Mouse (Mus musculus): ENCODE measurements around the gene Tmem63c.
A peak's percentile ranks its signal among the peaks of the same experiment; 100 is the strongest.

Gene Tmem63c

DNA sequence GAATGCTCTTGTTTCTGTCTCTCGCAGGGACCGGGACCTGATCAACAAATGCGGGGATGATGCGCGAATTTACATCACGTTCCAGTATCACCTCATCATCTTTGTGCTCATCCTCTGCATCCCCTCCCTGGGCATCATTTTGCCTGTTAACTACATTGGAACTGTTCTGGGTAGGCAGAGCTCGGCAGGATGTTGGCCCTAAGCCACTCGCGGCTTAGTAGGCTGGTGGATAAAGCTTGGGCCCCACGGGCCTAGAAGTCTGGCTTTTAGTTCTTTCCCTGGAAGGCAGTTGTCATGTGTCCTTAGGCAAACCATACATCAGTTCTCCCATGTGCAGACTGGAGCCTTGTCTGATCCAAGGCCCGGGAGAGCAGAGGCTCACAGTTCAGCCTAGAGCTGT, 44.3 kb downstream of the Tmem63c start:
- no peak for DNase-seq

GRCm38 (mm10) chr12:87066429-87066828, 45.3 kb downstream of the Tmem63c start:
- DNase-seq: peak; percentile 6

GRCm38 (mm10) chr12:87070520-87070919, 49.4 kb downstream of the Tmem63c start:
- no peak for DNase-seq

- no peak for DNase-seq
Measured at GRCm38 (mm10) chr12:87076610-87077009, 55.5 kb downstream of the Tmem63c start.

- DNase-seq: no peak
Measured at GRCm38 (mm10) chr12:87082797-87083196, 61.7 kb downstream of the Tmem63c start.

DNA sequence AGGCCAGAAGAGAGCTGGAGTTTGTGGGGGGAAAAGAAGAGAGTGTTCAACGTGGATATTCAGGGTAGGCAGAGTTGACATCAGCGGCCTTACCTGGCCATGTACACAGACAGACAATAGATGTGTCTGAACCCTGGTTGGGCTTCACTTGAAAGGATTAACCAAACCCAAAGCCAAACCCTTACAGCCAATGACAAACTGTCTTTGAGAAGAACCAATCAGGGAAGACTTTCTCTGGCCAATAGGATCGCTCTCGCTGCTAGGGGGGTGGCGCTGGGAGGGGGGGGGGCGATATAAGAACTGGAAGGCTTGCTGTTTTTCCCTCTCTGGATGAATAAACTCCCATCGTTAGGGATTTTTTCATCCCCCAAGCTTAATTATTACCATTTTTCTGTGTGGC, 66.1 kb downstream of the Tmem63c start:
- DNase-seq: no peak

DNA sequence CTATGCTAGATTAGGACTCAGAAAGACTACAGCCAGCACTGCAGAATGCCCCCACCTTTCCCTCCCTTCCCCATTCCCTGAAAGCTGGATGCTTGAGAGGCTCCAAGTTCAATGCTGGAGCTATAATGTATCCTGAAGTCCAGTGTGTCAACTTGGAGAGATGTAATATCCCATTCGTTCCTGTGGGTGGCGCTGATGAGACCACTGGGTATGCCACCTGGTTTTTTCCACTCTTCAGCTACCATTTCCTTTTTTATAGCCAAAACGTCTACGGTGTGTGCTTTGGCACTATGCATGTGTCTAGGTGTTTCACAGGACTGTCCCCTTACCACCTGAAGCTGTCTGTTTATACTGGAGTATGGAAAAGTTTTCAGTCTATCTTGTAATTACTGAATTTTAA, 67.2 kb downstream of the Tmem63c start:
- peak; percentile 9 for DNase-seq

DNA sequence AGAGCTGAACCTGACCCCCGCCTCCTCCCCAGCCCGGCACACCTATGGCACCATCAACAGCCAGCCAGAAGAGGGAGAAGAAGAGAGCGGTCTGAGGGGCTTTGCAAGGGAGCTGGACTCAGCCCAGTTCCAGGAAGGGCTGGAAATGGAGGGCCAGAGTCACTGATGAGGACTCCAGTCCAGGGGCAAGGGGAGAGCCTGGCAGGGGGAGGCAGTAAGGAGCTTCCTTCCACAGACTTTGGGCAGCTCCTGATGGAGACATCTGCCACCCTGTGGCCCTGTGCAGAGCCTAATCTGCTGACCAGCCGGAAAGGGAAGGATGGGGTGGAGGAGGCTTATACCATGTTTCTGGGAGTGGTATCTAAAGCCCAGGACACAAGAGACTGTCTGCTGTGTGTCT, 68.1 kb downstream of the Tmem63c start:
- no peak for DNase-seq

DNA sequence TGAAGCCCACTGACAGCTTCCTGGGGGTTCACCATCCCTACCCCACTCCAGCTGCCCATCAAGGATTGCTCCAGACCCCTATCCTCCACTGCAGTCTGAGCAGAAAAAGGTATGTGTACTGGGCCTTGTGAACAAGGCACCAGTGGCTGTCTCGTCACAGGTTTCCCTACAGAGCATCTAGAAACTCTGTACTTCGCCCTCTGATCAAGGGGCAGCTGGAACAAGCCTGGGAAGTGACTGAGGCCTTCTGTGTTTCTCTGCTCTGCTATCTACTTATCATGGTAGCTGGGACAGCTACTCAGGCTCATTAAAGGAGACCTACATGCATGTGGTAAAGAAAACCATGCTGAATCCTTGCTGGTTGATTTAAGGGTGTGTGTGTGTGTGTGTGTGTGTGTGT, 68.6 kb downstream of the Tmem63c start:
- DNase-seq: no peak

GRCm38 (mm10) chr12:87091916-87092315, 70.8 kb downstream of the Tmem63c start:
- no peak for DNase-seq

DNA sequence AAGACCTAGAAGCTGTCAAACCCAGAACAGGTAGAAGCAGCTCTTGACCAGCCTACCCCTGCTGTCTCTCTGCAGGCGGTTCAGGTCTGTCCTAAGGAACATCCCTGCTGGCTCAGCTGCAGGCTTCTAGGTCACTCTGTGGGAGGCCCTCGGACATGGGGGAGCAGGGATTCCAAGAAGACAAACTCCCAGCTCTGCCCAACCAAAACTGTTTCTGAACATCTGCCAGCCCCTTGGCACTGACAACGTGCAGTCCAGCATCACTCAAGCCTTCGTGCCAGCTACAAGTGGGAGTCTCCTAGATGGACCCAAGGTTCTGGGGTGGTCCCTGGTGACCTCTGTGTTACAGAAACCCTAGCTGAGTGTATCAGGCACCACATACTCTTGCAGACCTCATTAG, 72.1 kb downstream of the Tmem63c start:
- DNase-seq: peak; percentile 26

DNA sequence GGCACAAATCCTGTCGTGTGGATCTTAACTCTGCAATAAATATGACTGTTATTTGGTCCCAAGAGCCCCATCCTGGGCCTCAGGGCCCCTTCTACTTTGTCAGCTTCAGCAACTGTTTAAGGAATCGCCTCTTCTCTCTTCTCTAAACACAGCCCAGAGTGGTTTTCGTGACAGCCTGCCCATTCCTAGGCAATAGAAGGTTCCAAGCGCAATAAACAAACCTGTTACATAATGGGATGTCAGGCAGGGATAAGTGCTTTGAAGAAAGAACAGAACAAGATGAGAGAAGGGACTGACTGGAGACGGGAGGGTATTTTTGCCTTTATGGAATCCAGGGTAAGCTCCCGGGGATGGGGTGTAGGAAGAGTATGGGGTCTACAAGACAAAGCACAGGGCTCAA, 72.5 kb downstream of the Tmem63c start:
- DNase-seq: peak; percentile 13

GRCm38 (mm10) chr12:87100331-87100730, 79.2 kb downstream of the Tmem63c start:
- peak; percentile 11 for DNase-seq

DNA sequence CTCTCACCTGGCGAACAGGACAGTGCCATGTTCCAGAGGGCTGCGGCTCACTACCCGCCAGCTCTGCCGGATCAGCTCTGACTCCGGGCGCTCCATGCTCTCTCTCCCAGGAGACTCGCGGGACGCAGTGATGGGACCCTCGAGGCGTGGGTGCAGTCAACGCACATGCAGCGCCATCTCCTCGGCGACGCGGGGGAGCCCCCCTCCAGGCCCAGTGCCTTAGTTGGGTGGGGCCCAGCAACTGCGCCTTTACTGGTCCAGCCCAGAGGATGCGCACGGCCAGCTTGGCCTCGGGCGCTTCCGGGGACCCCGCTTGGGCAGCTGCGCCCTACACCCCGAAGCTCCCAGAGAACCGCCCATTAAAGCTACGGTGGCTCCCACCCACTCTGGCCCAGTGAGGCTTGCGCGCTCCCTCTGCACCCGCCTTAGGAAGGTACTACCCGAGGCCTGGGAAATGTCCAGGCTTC, 81.1 kb downstream of the Tmem63c start, which contains the start of gene Ngb:
TSS of gene Ngb (minus strand) at position 375 of the 467 bp plus-strand sequence.
- DNase-seq: peak; percentile 4

GRCm38 (mm10) chr12:87103471-87103870, 82.3 kb downstream of the Tmem63c start:
- DNase-seq: no peak

- no peak for DNase-seq
Measured at GRCm38 (mm10) chr12:87104796-87105195, 83.7 kb downstream of the Tmem63c start.

DNA sequence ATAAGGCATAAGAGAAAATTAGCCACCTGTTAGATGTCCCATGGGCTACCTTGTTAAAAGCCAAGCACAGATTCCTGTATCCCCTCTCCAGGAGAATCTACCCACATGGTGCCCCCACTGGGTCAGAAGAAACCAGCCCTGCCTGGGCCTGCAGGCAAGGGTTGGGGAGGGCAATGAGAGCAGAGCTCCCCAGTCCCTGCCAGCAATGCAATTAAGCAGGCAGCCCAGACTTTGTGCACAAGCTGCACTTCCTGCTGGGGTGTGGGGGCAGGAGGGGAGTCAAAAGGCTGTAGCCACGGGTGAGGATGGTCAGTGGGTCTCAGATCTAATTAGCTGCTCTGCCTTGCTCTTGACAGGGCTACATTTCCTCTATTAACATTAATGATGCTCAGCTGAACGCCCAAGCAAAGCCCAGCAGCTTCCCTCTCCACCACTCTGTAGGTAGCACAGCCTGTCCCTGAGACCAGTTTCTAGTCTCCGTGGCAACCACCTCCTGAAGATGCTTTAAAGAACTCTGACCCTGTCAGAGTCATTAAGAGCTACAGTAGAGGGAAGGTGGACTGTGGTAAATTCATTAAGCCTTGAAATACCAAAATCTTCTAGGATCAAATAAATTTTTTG, 86.3 kb downstream of the Tmem63c start:
- no peak for DNase-seq

- DNase-seq: no peak
Measured at GRCm38 (mm10) chr12:87121918-87122589, 100.9 kb downstream of the Tmem63c start.

DNA sequence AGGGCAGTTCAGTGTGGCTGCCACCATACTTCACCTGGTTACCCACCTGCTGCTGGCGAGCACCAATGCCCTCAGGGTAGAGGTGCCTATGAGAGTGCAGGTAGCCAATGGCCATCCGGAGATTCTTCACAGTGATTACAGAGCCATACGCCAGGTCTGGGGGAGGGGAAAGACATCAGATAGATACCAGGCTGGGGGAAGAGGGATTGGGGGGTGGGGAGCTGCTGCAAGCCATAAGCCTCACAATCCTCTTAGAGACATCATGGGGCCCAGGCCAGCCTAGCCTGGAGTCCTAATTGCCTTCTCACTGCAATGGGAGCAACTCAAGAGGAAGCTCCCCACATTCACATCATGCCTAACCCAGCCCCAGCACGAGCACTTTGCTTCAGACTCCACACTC, 106.1 kb downstream of the Tmem63c start:
- no peak for DNase-seq

GRCm38 (mm10) chr12:87130224-87130623, 109.1 kb downstream of the Tmem63c start:
- DNase-seq: no peak

DNA sequence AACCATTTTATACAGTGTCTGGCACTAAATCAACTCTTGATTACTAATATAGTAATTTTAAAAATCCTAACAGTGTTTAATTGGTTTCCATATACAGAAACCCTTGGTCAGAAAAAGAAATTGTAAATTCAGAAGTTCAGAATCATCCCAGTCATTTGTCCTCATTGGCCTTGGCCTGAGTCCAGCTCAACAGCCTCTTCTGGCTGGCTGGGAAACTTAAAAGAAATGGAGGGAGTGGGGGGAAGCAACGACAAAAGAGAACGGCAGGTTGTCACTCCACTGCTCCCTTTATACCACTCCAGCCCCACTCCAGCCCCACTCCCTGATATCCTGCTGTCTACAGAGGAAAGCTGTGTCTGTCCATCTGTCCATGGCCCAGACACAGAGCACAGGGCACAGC, 110.0 kb downstream of the Tmem63c start:
- DNase-seq: no peak

GRCm38 (mm10) chr12:87131619-87132018, 110.5 kb downstream of the Tmem63c start:
- peak; percentile 76 for DNase-seq

DNA sequence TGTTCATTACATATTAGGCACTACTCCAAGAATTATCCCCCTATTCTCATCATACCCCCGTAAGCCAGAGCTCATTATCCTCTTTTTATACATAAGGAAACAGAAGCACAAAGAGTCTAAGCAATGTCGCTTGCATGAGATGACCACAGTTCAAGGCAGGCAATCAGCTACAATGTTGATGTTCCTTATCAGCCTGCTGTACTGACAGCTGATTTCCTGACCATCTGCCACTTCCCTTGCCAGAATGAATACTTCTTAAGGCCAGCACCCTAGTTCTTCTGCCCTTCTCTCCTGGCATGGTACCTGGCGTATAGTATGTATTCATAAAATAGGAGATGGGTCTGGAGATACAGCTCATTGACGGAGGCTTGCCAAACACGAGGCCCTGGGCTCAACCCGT, 111.1 kb downstream of the Tmem63c start:
- peak; percentile 14 for DNase-seq

GRCm38 (mm10) chr12:87132784-87133183, 111.6 kb downstream of the Tmem63c start:
- no peak for DNase-seq
